Mouse (Mus musculus): Measurements from ENCODE around the gene Plxna4. TPM values are rescaled to one million over a fixed set of nuclear protein-coding genes. Genes with fewer than 3 reads are reported as not detected.

Gene Plxna4
- polyA plus RNA-seq, 1 experiment from 2014 or later: 1.2 TPM

DNA sequence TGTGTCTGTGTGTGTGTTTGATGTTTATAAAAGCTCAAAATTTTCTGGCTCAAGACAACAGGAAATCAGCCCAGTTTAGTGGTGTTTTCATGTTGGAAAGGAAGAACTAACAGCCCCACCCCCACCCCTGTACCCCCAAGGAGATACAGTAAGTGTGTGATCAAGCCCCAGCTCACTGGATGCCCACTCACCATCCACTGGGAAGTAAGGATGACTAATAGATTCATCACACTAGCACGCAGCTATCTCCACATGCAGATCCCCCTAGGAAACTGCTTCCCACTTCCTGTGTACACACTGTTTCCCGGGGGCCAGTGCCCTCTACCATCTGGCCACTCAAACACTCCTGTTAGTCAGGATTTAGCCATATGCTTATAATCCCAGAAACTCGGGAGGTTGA lies 17.5 kb downstream of the Plxna4 start:
- H3K4me2 ChIP-seq (replicated peaks; ENCODE audit: low read depth, low read length): no peak overlapping the region
- no peaks in the 10 kb centered on the region for H3K27me3 ChIP-seq (ENCODE audit: insufficient read depth, low read length)
- 22% methylated on average over 3 of the region's 3 CpGs for WGBS
- H3K4me3 ChIP-seq (ENCODE audit: low read length): no peak overlapping the region
- no peaks in the 10 kb centered on the region for H3K9me3 ChIP-seq (ENCODE audit: low read length)
- H3K36me3 ChIP-seq (ENCODE audit: insufficient read depth, low read length): no peaks in the 10 kb centered on the region
- no peak for ATAC-seq (ENCODE audit: low FRiP score, low TSS enrichment)
- no peak overlapping the region for H3K9ac ChIP-seq (replicated peaks; ENCODE audit: low read length)
- no peak overlapping the region for H3K27ac ChIP-seq (ENCODE audit: low read length)
- H3K4me1 ChIP-seq (ENCODE audit: insufficient read depth, low read length): no peaks in the 10 kb centered on the region

DNA sequence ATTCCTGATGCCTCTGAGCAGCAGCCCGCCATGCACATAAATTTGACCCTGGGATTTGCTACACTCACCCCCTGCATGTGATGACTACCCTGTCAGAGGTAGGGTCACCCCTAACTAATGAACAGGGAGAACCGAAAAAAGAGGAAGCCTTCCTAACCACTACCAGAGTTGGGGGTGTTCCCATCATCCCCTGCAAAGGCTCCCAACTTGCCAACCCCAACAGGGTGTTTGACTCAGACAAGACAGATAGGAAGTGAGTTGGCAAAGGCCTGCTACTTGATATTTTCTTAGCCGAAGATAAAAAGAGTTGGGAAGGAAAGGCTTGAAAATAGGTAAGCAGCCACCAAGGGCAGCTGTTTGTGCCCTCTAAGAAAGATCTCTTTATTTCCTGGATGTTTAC lies 18.1 kb downstream of the Plxna4 start:
- H3K4me3 ChIP-seq (ENCODE audit: low read length): no peak overlapping the region

DNA sequence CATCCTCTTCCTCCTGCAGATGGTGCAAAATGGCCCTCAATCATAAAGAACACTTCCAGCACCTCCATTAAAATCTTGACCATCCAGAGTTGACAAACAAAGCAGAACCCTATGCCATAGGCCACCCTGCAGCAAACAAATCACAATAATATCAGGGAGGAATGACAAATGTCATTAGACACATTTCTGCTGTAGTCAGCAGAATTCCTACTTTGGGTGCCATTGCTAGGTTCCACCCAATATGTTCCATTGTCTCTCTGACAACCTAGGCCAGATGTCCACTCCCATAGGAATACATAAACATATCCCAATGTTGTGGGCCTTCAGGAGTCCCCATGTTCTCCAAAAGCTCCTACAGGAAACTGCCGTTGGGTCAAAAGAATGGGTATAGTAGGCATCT lies 41.1 kb downstream of the Plxna4 start:
- Histone ChIP-seq H3K4me2 (replicated peaks; ENCODE audit: low read depth, low read length) (no peak overlapping the region), H3K9me3 (ENCODE audit: low read length) (no peaks in the 10 kb centered on the region), H3K27ac (ENCODE audit: low read length) (no peak overlapping the region), H3K27me3 (ENCODE audit: insufficient read depth, low read length) (no peaks in the 10 kb centered on the region), H3K4me1 (ENCODE audit: insufficient read depth, low read length) (0 out of 2 replicates have a peak, but pooled peaks cover 4% of the 10 kb centered on the region), H3K36me3 (ENCODE audit: insufficient read depth, low read length) (no peaks in the 10 kb centered on the region), H3K4me3 (ENCODE audit: low read length) (no peak overlapping the region), H3K9ac (replicated peaks; ENCODE audit: low read length) (no peak overlapping the region)
- 64% methylated on average over 1 of the region's 1 CpGs for WGBS
- no peak for ATAC-seq (ENCODE audit: low FRiP score, low TSS enrichment)

More for the DNA sequence above, 18.1 kb downstream of the Plxna4 start:
- H3K9ac ChIP-seq (replicated peaks; ENCODE audit: low read length): no peak overlapping the region
- 68% methylated on average over 3 of the region's 3 CpGs for WGBS
- no peaks in the 10 kb centered on the region for H3K27me3 ChIP-seq (ENCODE audit: insufficient read depth, low read length)
- H3K4me1 ChIP-seq (ENCODE audit: insufficient read depth, low read length): no peaks in the 10 kb centered on the region
- no peak overlapping the region for H3K4me2 ChIP-seq (replicated peaks; ENCODE audit: low read depth, low read length)
- no peak for ATAC-seq (ENCODE audit: low FRiP score, low TSS enrichment)
- no peaks in the 10 kb centered on the region for H3K9me3 ChIP-seq (ENCODE audit: low read length)
- H3K36me3 ChIP-seq (ENCODE audit: insufficient read depth, low read length): no peaks in the 10 kb centered on the region
- no peak overlapping the region for H3K27ac ChIP-seq (ENCODE audit: low read length)

DNA sequence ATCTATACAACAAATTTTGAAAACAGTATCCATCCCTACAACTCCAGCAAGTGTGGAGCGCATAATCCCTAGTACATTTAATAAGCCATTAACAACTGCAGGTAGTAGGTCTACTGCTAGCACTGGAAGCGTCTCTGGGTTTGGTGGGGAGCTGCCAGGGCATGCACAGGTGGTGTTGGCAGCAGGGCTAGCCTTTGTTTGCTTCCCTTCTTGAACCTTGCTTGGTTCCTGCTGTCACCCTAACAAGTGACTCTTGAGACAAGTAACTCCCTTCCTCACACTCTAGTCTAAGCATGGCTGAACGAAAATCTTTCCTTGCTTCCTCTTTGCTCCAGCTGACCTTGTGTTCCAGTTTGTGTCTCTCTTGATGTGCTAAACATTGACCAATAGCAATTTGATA lies 44.0 kb downstream of the Plxna4 start:
- H3K9me3 ChIP-seq (ENCODE audit: low read length): no peaks in the 10 kb centered on the region
- H3K27me3 ChIP-seq (ENCODE audit: insufficient read depth, low read length): no peaks in the 10 kb centered on the region
- H3K4me3 ChIP-seq (ENCODE audit: low read length): no peak overlapping the region
- H3K36me3 ChIP-seq (ENCODE audit: insufficient read depth, low read length): no peaks in the 10 kb centered on the region
- no peak overlapping the region for H3K4me2 ChIP-seq (replicated peaks; ENCODE audit: low read depth, low read length)
- no peak overlapping the region for H3K27ac ChIP-seq (ENCODE audit: low read length)
- no peak for ATAC-seq (ENCODE audit: low FRiP score, low TSS enrichment)
- H3K4me1 ChIP-seq (ENCODE audit: insufficient read depth, low read length): 0 out of 2 replicates have a peak, but pooled peaks cover 4% of the 10 kb centered on the region
- 91% methylated on average over 3 of the region's 3 CpGs for WGBS
- no peak overlapping the region for H3K9ac ChIP-seq (replicated peaks; ENCODE audit: low read length)

DNA sequence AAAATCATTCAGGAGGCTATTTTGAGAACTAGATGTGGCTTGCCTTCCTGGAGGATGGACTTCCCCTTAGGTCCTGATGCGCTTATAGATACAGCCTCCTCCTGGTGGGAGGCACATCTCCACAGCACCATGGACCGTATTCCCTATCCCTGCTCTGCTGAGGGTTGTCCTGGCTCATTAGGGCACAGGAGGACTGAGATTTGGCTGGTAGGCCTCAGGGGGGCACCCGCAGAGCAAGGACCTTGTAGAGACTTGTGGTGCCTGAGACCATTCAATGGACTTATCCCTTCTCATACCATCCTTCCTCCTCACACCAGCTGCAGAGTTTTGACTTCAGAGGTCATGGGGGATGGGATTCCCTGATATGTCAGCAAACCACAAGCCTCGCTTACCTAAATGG lies 47.8 kb downstream of the Plxna4 start:
- Histone ChIP-seq H3K9me3 (ENCODE audit: low read length) (no peaks in the 10 kb centered on the region), H3K27me3 (ENCODE audit: insufficient read depth, low read length) (no peaks in the 10 kb centered on the region), H3K27ac (ENCODE audit: low read length) (no peak overlapping the region), H3K9ac (replicated peaks; ENCODE audit: low read length) (no peak overlapping the region), H3K4me2 (replicated peaks; ENCODE audit: low read depth, low read length) (no peak overlapping the region), H3K36me3 (ENCODE audit: insufficient read depth, low read length) (no peaks in the 10 kb centered on the region), H3K4me1 (ENCODE audit: insufficient read depth, low read length) (no peaks in the 10 kb centered on the region), H3K4me3 (ENCODE audit: low read length) (no peak overlapping the region)
- WGBS: 84% methylated on average over 4 of the region's 4 CpGs
- no peak for ATAC-seq (ENCODE audit: low FRiP score, low TSS enrichment)

DNA sequence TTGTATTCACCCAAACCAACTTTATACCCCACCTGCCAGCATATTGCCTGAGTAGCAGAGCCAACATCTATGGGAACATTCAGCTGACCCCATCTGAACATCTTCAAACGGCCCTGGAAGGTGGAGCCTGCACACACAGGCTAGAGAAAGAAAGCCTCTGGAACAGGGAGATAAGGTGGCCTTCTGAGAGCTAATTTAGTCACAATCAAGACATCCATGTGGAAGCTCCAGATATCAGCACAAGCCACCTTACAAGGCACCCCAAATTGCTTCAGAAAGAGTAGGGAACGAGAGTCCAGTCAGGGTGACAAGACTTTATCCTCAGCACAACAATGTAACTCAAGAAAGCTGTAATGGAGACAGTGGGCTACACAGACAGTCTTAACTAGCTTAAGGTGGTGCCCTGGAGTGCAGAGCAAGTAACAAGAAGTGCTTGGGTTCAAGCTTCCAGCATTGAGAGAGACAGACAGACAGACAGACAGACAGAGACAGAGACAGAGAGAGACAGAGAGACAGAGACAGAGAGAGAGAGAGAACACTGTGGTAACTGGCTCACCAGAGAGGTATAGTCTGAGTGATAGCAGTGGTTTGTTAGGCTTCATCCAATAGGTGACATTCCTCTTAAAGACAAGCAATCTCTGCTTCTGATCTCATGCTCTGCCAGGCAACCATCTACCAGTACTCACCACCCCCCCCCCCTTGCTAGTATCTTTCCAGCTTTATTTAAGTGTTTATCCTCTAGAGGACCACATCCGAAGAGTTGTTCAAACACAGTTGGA lies 53.8 kb downstream of the Plxna4 start:
- H3K27ac ChIP-seq (ENCODE audit: low read length): no peak overlapping the region
- no peak overlapping the region for H3K4me3 ChIP-seq (ENCODE audit: low read length)
- no peak overlapping the region for H3K9ac ChIP-seq (replicated peaks; ENCODE audit: low read length)
- H3K4me2 ChIP-seq (replicated peaks; ENCODE audit: low read depth, low read length): no peak overlapping the region
- no peaks in the 10 kb centered on the region for H3K4me1 ChIP-seq (ENCODE audit: insufficient read depth, low read length)
- no peaks in the 10 kb centered on the region for H3K9me3 ChIP-seq (ENCODE audit: low read length)
- WGBS: 73% methylated on average over 3 of the region's 3 CpGs
- no peaks in the 10 kb centered on the region for H3K27me3 ChIP-seq (ENCODE audit: insufficient read depth, low read length)
- no peak for ATAC-seq (ENCODE audit: low FRiP score, low TSS enrichment)
- no peaks in the 10 kb centered on the region for H3K36me3 ChIP-seq (ENCODE audit: insufficient read depth, low read length)

DNA sequence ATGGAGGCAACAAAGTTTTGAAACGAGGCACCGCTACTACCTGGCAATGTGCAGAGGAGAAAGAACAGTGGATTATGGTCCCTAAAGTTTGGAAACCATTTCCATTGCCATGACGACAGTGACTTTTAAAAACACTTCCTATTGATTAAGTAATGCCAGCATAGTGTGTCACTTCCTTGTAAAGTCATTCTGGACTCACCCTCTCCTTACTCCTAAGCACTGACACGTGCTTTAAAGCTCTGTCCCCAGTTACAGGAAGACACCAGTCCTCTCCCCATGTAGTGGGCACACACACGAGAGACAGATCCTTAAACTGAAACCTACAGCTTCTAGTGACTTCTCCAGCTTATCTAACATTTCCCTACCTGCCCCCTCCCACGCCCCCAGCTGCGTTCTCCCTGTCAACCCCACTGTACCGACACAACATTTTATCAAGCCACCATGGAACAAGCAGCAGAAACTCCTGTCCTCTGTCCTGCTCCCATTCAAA lies 59.9 kb downstream of the Plxna4 start:
- no peaks in the 10 kb centered on the region for H3K36me3 ChIP-seq (ENCODE audit: insufficient read depth, low read length)
- ATAC-seq (ENCODE audit: low FRiP score, low TSS enrichment): no peak
- no peak overlapping the region for H3K27ac ChIP-seq (ENCODE audit: low read length)
- no peaks in the 10 kb centered on the region for H3K27me3 ChIP-seq (ENCODE audit: insufficient read depth, low read length)
- H3K4me2 ChIP-seq (replicated peaks; ENCODE audit: low read depth, low read length): no peak overlapping the region
- H3K4me3 ChIP-seq (ENCODE audit: low read length): no peak overlapping the region
- no peaks in the 10 kb centered on the region for H3K9me3 ChIP-seq (ENCODE audit: low read length)
- no peaks in the 10 kb centered on the region for H3K4me1 ChIP-seq (ENCODE audit: insufficient read depth, low read length)
- 74% methylated on average over 8 of the region's 8 CpGs for WGBS
- no peak overlapping the region for H3K9ac ChIP-seq (replicated peaks; ENCODE audit: low read length)

DNA sequence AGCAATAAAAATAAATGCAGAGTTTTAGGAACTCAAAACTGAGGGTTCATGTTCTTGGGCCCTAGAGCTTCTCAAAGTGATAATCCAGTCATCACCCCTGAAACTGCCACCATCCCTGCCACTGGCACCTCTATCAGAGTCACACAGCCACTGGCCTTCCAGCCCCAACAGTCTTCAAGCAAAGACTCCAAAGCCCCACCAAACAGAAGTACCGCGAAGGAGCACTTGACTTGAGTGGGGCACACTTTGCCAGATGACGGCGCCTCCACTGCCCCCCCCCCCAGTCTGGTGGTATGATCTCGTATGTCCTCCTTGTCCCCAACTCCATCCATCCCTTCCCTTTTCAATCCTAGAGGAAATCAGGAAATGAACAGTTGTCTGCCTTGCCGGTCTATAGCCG lies 60.5 kb downstream of the Plxna4 start:
- ATAC-seq (ENCODE audit: low FRiP score, low TSS enrichment): no peak
- 87% methylated on average over 7 of the region's 7 CpGs for WGBS
- H3K9ac ChIP-seq (replicated peaks; ENCODE audit: low read length): no peak overlapping the region
- H3K36me3 ChIP-seq (ENCODE audit: insufficient read depth, low read length): no peaks in the 10 kb centered on the region
- H3K27me3 ChIP-seq (ENCODE audit: insufficient read depth, low read length): no peaks in the 10 kb centered on the region
- no peak overlapping the region for H3K4me3 ChIP-seq (ENCODE audit: low read length)
- H3K4me2 ChIP-seq (replicated peaks; ENCODE audit: low read depth, low read length): no peak overlapping the region
- no peaks in the 10 kb centered on the region for H3K4me1 ChIP-seq (ENCODE audit: insufficient read depth, low read length)
- no peak overlapping the region for H3K27ac ChIP-seq (ENCODE audit: low read length)
- H3K9me3 ChIP-seq (ENCODE audit: low read length): no peaks in the 10 kb centered on the region

DNA sequence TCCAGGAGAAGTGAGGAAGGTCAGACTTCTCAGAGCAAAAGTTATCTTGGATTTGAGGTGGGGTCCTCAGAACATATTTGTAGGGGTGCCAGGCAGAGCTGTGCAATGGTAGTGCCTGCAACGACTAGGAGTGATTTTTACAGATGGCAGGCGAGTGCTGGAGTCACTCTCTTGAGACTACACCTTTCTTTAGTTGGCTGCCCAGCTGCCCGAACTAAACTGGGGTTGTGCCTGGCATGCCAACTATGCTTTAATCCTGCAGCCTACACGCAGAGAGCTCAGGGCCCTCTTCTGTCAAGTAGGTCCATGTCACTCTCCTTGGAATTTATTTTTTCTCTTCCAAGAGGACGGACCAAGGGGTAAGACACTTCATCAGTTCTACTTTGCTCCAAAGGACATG lies 61.2 kb downstream of the Plxna4 start:
- Histone ChIP-seq H3K27me3 (ENCODE audit: insufficient read depth, low read length) (no peaks in the 10 kb centered on the region), H3K9ac (replicated peaks; ENCODE audit: low read length) (no peak overlapping the region), H3K4me3 (ENCODE audit: low read length) (no peak overlapping the region), H3K9me3 (ENCODE audit: low read length) (no peaks in the 10 kb centered on the region), H3K4me2 (replicated peaks; ENCODE audit: low read depth, low read length) (no peak overlapping the region), H3K4me1 (ENCODE audit: insufficient read depth, low read length) (no peaks in the 10 kb centered on the region), H3K27ac (ENCODE audit: low read length) (no peak overlapping the region), H3K36me3 (ENCODE audit: insufficient read depth, low read length) (no peaks in the 10 kb centered on the region)
- WGBS: 85% methylated on average over 5 of the region's 5 CpGs
- ATAC-seq (ENCODE audit: low FRiP score, low TSS enrichment): no peak

DNA sequence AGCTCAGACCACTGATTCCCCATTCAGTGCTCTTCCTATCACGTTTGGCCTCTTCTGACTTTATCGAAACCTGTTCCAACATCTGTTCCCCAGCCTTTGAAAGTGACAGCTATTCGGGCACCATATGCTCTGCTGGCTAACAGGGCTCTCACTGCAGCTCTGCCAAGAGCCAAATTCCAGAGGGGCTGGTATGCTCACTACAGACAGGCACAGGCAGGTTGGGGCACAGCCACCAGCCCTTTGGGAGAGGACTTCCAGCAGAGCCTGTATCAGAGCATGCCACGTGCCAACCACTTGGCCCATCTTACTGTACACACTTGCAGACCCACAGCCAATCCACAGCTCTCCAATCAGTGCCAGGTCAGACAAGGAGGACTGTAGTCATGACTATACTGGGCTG lies 67.9 kb downstream of the Plxna4 start:
- Histone ChIP-seq H3K4me2 (replicated peaks; ENCODE audit: low read depth, low read length) (no peak overlapping the region), H3K27ac (ENCODE audit: low read length) (no peak overlapping the region), H3K36me3 (ENCODE audit: insufficient read depth, low read length) (no peaks in the 10 kb centered on the region), H3K27me3 (ENCODE audit: insufficient read depth, low read length) (no peaks in the 10 kb centered on the region), H3K4me3 (ENCODE audit: low read length) (no peak overlapping the region), H3K9me3 (ENCODE audit: low read length) (no peaks in the 10 kb centered on the region), H3K4me1 (ENCODE audit: insufficient read depth, low read length) (no peaks in the 10 kb centered on the region), H3K9ac (replicated peaks; ENCODE audit: low read length) (no peak overlapping the region)
- WGBS: 80% methylated on average over 4 of the region's 4 CpGs
- no peak for ATAC-seq (ENCODE audit: low FRiP score, low TSS enrichment)
